Mouse (Mus musculus): ENCODE results near the gene Erc2.

The Erc2 gene

GRCm38 (mm10) chr14:28181070-28181825, 559.0 kb downstream of the Erc2 start:
- Histone ChIP-seq H3K4me1 (replicated peaks; ENCODE audit: low read depth, low read length) (no peaks in the 10 kb centered on the region), H3K9me3 (ENCODE audit: low read length) (no peaks in the 10 kb centered on the region), H3K27me3 (ENCODE audit: insufficient read depth, low read length) (no peaks in the 10 kb centered on the region), H3K36me3 (ENCODE audit: insufficient read depth, low read length) (no peaks in the 10 kb centered on the region), H3K4me3 (replicated peaks; ENCODE audit: low read length) (no peak overlapping the region)
- TF ChIP-seq NANOG (IDR thresholded peaks at IDR 0.05; ENCODE audit: borderline replicate concordance, low read length): peak; percentile 44; the same call in 1 of the 2 replicates
- no peak for TF ChIP-seq CTCF (conservative IDR thresholded peaks at IDR 0.05; ENCODE audit: low read length)

- no peak for TF ChIP-seq POU5F1 (IDR thresholded peaks at IDR 0.05; ENCODE audit: borderline replicate concordance, low read length)
- Histone ChIP-seq H3K27me3 (ENCODE audit: insufficient read depth, low read length) (no peaks in the 10 kb centered on the region), H3K9me3 (ENCODE audit: low read length) (peaks cover 4% of the 10 kb centered on the region; the same call in 1 of the 2 replicates)
Observed at GRCm38 (mm10) chr14:28192711-28193364, 570.6 kb downstream of the Erc2 start.

GRCm38 (mm10) chr14:28203874-28204273, 581.6 kb downstream of the Erc2 start:
- Histone ChIP-seq H3K36me3 (ENCODE audit: insufficient read depth, low read length) (no peaks in the 10 kb centered on the region), H3K4me1 (replicated peaks; ENCODE audit: low read depth, low read length) (no peaks in the 10 kb centered on the region), H3K27me3 (ENCODE audit: insufficient read depth, low read length) (no peaks in the 10 kb centered on the region), H3K4me3 (replicated peaks; ENCODE audit: low read length) (no peak overlapping the region), H3K9me3 (ENCODE audit: low read length) (no peaks in the 10 kb centered on the region)
- no peak for TF ChIP-seq CTCF (conservative IDR thresholded peaks at IDR 0.05; ENCODE audit: low read length)
- TF ChIP-seq POU5F1 (IDR thresholded peaks at IDR 0.05; ENCODE audit: borderline replicate concordance, low read length): no peak
- no peak for TF ChIP-seq NANOG (IDR thresholded peaks at IDR 0.05; ENCODE audit: borderline replicate concordance, low read length)

More at GRCm38 (mm10) chr14:28192711-28193364, 570.6 kb downstream of the Erc2 start:
- no peaks in the 10 kb centered on the region for H3K4me1 ChIP-seq (replicated peaks; ENCODE audit: low read depth, low read length)
- H3K36me3 ChIP-seq (ENCODE audit: insufficient read depth, low read length): no peaks in the 10 kb centered on the region
- H3K4me3 ChIP-seq (replicated peaks; ENCODE audit: low read length): no peak overlapping the region

GRCm38 (mm10) chr14:28206303-28206702, 584.1 kb downstream of the Erc2 start:
- H3K4me3 ChIP-seq (replicated peaks; ENCODE audit: low read length): no peak overlapping the region
- no peaks in the 10 kb centered on the region for H3K9me3 ChIP-seq (ENCODE audit: low read length)
- no peaks in the 10 kb centered on the region for H3K4me1 ChIP-seq (replicated peaks; ENCODE audit: low read depth, low read length)
- H3K27me3 ChIP-seq (ENCODE audit: insufficient read depth, low read length): no peaks in the 10 kb centered on the region
- TF ChIP-seq NANOG (IDR thresholded peaks at IDR 0.05; ENCODE audit: borderline replicate concordance, low read length): no peak
- TF ChIP-seq POU5F1 (IDR thresholded peaks at IDR 0.05; ENCODE audit: borderline replicate concordance, low read length): no peak
- no peak for TF ChIP-seq CTCF (conservative IDR thresholded peaks at IDR 0.05; ENCODE audit: low read length)
- H3K36me3 ChIP-seq (ENCODE audit: insufficient read depth, low read length): no peaks in the 10 kb centered on the region

- Histone ChIP-seq H3K36me3 (ENCODE audit: insufficient read depth, low read length) (no peaks in the 10 kb centered on the region), H3K27me3 (ENCODE audit: insufficient read depth, low read length) (no peaks in the 10 kb centered on the region), H3K9me3 (ENCODE audit: low read length) (no peaks in the 10 kb centered on the region), H3K4me1 (replicated peaks; ENCODE audit: low read depth, low read length) (peaks cover 2% of the 10 kb centered on the region; the same call in 1 of the 2 replicates), H3K4me3 (replicated peaks; ENCODE audit: low read length) (no peak overlapping the region)
- TF ChIP-seq POU5F1 (IDR thresholded peaks at IDR 0.05; ENCODE audit: borderline replicate concordance, low read length) (no peak), CTCF (conservative IDR thresholded peaks at IDR 0.05; ENCODE audit: low read length) (no peak), NANOG (IDR thresholded peaks at IDR 0.05; ENCODE audit: borderline replicate concordance, low read length) (no peak)
Observed at GRCm38 (mm10) chr14:28225550-28225949, 603.3 kb downstream of the Erc2 start.

- H3K36me3 ChIP-seq (ENCODE audit: insufficient read depth, low read length): no peaks in the 10 kb centered on the region
- peaks cover 15% of the 10 kb centered on the region; the same call in 1 of the 2 replicates for H3K4me1 ChIP-seq (replicated peaks; ENCODE audit: low read depth, low read length)
- H3K4me3 ChIP-seq (replicated peaks; ENCODE audit: low read length): no peak overlapping the region
- H3K27me3 ChIP-seq (ENCODE audit: insufficient read depth, low read length): peaks cover 6% of the 10 kb centered on the region; the same call in 1 of the 2 replicates
- no peaks in the 10 kb centered on the region for H3K9me3 ChIP-seq (ENCODE audit: low read length)
- no peak for TF ChIP-seq NANOG (IDR thresholded peaks at IDR 0.05; ENCODE audit: borderline replicate concordance, low read length)
- TF ChIP-seq POU5F1 (IDR thresholded peaks at IDR 0.05; ENCODE audit: borderline replicate concordance, low read length): no peak
- TF ChIP-seq CTCF (conservative IDR thresholded peaks at IDR 0.05; ENCODE audit: low read length): no peak
Observed at GRCm38 (mm10) chr14:28230563-28230962, 608.3 kb downstream of the Erc2 start.

GRCm38 (mm10) chr14:28231241-28231640, 609.0 kb downstream of the Erc2 start:
- peaks cover 6% of the 10 kb centered on the region; the same call in 1 of the 2 replicates for H3K27me3 ChIP-seq (ENCODE audit: insufficient read depth, low read length)
- peaks cover 15% of the 10 kb centered on the region; the same call in 1 of the 2 replicates for H3K4me1 ChIP-seq (replicated peaks; ENCODE audit: low read depth, low read length)
- H3K9me3 ChIP-seq (ENCODE audit: low read length): no peaks in the 10 kb centered on the region
- no peak overlapping the region for H3K4me3 ChIP-seq (replicated peaks; ENCODE audit: low read length)
- TF ChIP-seq CTCF (conservative IDR thresholded peaks at IDR 0.05; ENCODE audit: low read length) (no peak), POU5F1 (IDR thresholded peaks at IDR 0.05; ENCODE audit: borderline replicate concordance, low read length) (no peak), NANOG (IDR thresholded peaks at IDR 0.05; ENCODE audit: borderline replicate concordance, low read length) (no peak)
- H3K36me3 ChIP-seq (ENCODE audit: insufficient read depth, low read length): no peaks in the 10 kb centered on the region

GRCm38 (mm10) chr14:28238336-28239048, 616.3 kb downstream of the Erc2 start:
- TF ChIP-seq NANOG (IDR thresholded peaks at IDR 0.05; ENCODE audit: borderline replicate concordance, low read length): peak; percentile 92
- TF ChIP-seq CTCF (conservative IDR thresholded peaks at IDR 0.05; ENCODE audit: low read length): no peak
- Histone ChIP-seq H3K4me3 (replicated peaks; ENCODE audit: low read length) (no peak overlapping the region), H3K36me3 (ENCODE audit: insufficient read depth, low read length) (no peaks in the 10 kb centered on the region), H3K27me3 (ENCODE audit: insufficient read depth, low read length) (peaks cover 26% of the 10 kb centered on the region), H3K4me1 (replicated peaks; ENCODE audit: low read depth, low read length) (peaks cover 16% of the 10 kb centered on the region), H3K9me3 (ENCODE audit: low read length) (no peaks in the 10 kb centered on the region)

Measured in E14TG2a.4 (cell line).